Mouse (Mus musculus) spleen, adult 2 months (tissue): ENCODE results near the gene Gpalpp1.

Experiments used
- CTCF ChIP-seq: fragments of 200-500 bp; IDR thresholded peaks from 2 replicates; pipeline ENCODE4 v1.5.1; 2011; ENCODE audit warnings: mild to moderate bottlenecking, inconsistent platforms; ENCODE audit not compliant: insufficient read depth, insufficient read length, insufficient replicate concordance; ENCODE audit errors: extremely low read depth
- POLR2A ChIP-seq: fragments of 200-500 bp; IDR thresholded peaks from 2 replicates; pipeline ENCODE4 v1.6.1; 2011; ENCODE audit warnings: low read depth, low read length, inconsistent platforms

DNA sequence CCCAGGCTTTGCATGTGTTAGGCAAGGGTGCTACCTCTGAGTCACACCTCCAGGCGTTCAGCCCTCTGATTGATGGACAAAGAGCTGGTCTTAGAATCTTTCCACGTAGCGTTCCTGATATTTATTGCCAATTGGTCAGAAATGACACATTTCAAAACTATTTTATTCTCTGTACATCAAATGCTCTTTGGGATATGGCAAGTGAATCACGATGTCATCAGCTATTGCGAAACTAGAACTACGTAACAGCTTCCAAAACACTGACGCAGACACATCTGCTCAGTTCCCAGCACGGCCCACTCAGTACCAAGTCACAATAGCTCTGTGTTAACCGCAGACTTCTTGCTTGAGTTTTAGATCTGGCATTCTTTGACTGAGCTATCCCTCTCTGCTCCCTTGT, 11.0 kb downstream of the Gpalpp1 start:
- TF ChIP-seq CTCF, result no peak
- TF ChIP-seq POLR2A, result no peak
